Mouse (Mus musculus): Measurements from ENCODE around the gene Nptn.

Gene Nptn

GRCm38 (mm10) chr9:58656824-58657223, 74.8 kb downstream of the Nptn start:
- H3K27me3 ChIP-seq (ENCODE audit: insufficient read depth, low read length): no peaks in the 10 kb centered on the region
- no peaks in the 10 kb centered on the region for H3K9me3 ChIP-seq (ENCODE audit: low read length)
- H3K4me3 ChIP-seq (replicated peaks; ENCODE audit: low read length): no peak overlapping the region
- H3K4me1 ChIP-seq (replicated peaks; ENCODE audit: low read depth, low read length): peaks cover 8% of the 10 kb centered on the region; the same call in 1 of the 2 replicates
- peaks cover 47% of the 10 kb centered on the region for H3K36me3 ChIP-seq (ENCODE audit: insufficient read depth, low read length)
- TF ChIP-seq POU5F1 (IDR thresholded peaks at IDR 0.05; ENCODE audit: borderline replicate concordance, low read length) (no peak), NANOG (IDR thresholded peaks at IDR 0.05; ENCODE audit: borderline replicate concordance, low read length) (no peak), CTCF (conservative IDR thresholded peaks at IDR 0.05; ENCODE audit: low read length) (no peak)

GRCm38 (mm10) chr9:58657735-58658512, 75.9 kb downstream of the Nptn start:
- Histone ChIP-seq H3K36me3 (ENCODE audit: insufficient read depth, low read length) (peaks cover 52% of the 10 kb centered on the region), H3K27me3 (ENCODE audit: insufficient read depth, low read length) (no peaks in the 10 kb centered on the region), H3K4me3 (replicated peaks; ENCODE audit: low read length) (no peak overlapping the region), H3K9me3 (ENCODE audit: low read length) (no peaks in the 10 kb centered on the region), H3K4me1 (replicated peaks; ENCODE audit: low read depth, low read length) (peaks cover 8% of the 10 kb centered on the region; the same call in 1 of the 2 replicates)
- no peak for TF ChIP-seq POU5F1 (IDR thresholded peaks at IDR 0.05; ENCODE audit: borderline replicate concordance, low read length)
- no peak for TF ChIP-seq NANOG (IDR thresholded peaks at IDR 0.05; ENCODE audit: borderline replicate concordance, low read length)
- no peak for TF ChIP-seq CTCF (conservative IDR thresholded peaks at IDR 0.05; ENCODE audit: low read length)

GRCm38 (mm10) chr9:58658596-58659309, 76.7 kb downstream of the Nptn start:
- TF ChIP-seq POU5F1 (IDR thresholded peaks at IDR 0.05; ENCODE audit: borderline replicate concordance, low read length) (no peak), NANOG (IDR thresholded peaks at IDR 0.05; ENCODE audit: borderline replicate concordance, low read length) (no peak), CTCF (conservative IDR thresholded peaks at IDR 0.05; ENCODE audit: low read length) (no peak)
- H3K4me1 ChIP-seq (replicated peaks; ENCODE audit: low read depth, low read length): 0 out of 2 replicates have a peak, but pooled peaks cover 3% of the 10 kb centered on the region
- no peaks in the 10 kb centered on the region for H3K9me3 ChIP-seq (ENCODE audit: low read length)
- peaks cover 53% of the 10 kb centered on the region for H3K36me3 ChIP-seq (ENCODE audit: insufficient read depth, low read length)
- no peak overlapping the region for H3K4me3 ChIP-seq (replicated peaks; ENCODE audit: low read length)
- no peaks in the 10 kb centered on the region for H3K27me3 ChIP-seq (ENCODE audit: insufficient read depth, low read length)

GRCm38 (mm10) chr9:58659331-58659730, 77.3 kb downstream of the Nptn start:
- Histone ChIP-seq H3K4me1 (replicated peaks; ENCODE audit: low read depth, low read length) (0 out of 2 replicates have a peak, but pooled peaks cover 3% of the 10 kb centered on the region), H3K36me3 (ENCODE audit: insufficient read depth, low read length) (peaks cover 51% of the 10 kb centered on the region), H3K9me3 (ENCODE audit: low read length) (no peaks in the 10 kb centered on the region), H3K27me3 (ENCODE audit: insufficient read depth, low read length) (no peaks in the 10 kb centered on the region), H3K4me3 (replicated peaks; ENCODE audit: low read length) (no peak overlapping the region)
- 0 out of 2 replicates have a peak, but pooled peaks have one; percentile 0 for TF ChIP-seq CTCF (conservative IDR thresholded peaks at IDR 0.05; ENCODE audit: low read length)
- TF ChIP-seq NANOG (IDR thresholded peaks at IDR 0.05; ENCODE audit: borderline replicate concordance, low read length): no peak
- no peak for TF ChIP-seq POU5F1 (IDR thresholded peaks at IDR 0.05; ENCODE audit: borderline replicate concordance, low read length)

GRCm38 (mm10) chr9:58659989-58660388, 77.9 kb downstream of the Nptn start:
- TF ChIP-seq POU5F1 (IDR thresholded peaks at IDR 0.05; ENCODE audit: borderline replicate concordance, low read length) (no peak), CTCF (conservative IDR thresholded peaks at IDR 0.05; ENCODE audit: low read length) (no peak), NANOG (IDR thresholded peaks at IDR 0.05; ENCODE audit: borderline replicate concordance, low read length) (no peak)
- Histone ChIP-seq H3K4me3 (replicated peaks; ENCODE audit: low read length) (no peak overlapping the region), H3K4me1 (replicated peaks; ENCODE audit: low read depth, low read length) (peaks cover 3% of the 10 kb centered on the region; the same call in 1 of the 2 replicates), H3K27me3 (ENCODE audit: insufficient read depth, low read length) (no peaks in the 10 kb centered on the region), H3K9me3 (ENCODE audit: low read length) (no peaks in the 10 kb centered on the region), H3K36me3 (ENCODE audit: insufficient read depth, low read length) (peaks cover 48% of the 10 kb centered on the region)

GRCm38 (mm10) chr9:58660673-58661072, 78.6 kb downstream of the Nptn start:
- Histone ChIP-seq H3K27me3 (ENCODE audit: insufficient read depth, low read length) (no peaks in the 10 kb centered on the region), H3K4me1 (replicated peaks; ENCODE audit: low read depth, low read length) (peaks cover 6% of the 10 kb centered on the region), H3K9me3 (ENCODE audit: low read length) (no peaks in the 10 kb centered on the region), H3K4me3 (replicated peaks; ENCODE audit: low read length) (no peak overlapping the region), H3K36me3 (ENCODE audit: insufficient read depth, low read length) (peaks cover 48% of the 10 kb centered on the region)
- TF ChIP-seq POU5F1 (IDR thresholded peaks at IDR 0.05; ENCODE audit: borderline replicate concordance, low read length) (no peak), NANOG (IDR thresholded peaks at IDR 0.05; ENCODE audit: borderline replicate concordance, low read length) (no peak), CTCF (conservative IDR thresholded peaks at IDR 0.05; ENCODE audit: low read length) (no peak)

GRCm38 (mm10) chr9:58662007-58662406, 80.0 kb downstream of the Nptn start:
- Histone ChIP-seq H3K4me1 (replicated peaks; ENCODE audit: low read depth, low read length) (peaks cover 13% of the 10 kb centered on the region), H3K36me3 (ENCODE audit: insufficient read depth, low read length) (peaks cover 45% of the 10 kb centered on the region), H3K4me3 (replicated peaks; ENCODE audit: low read length) (no peak overlapping the region), H3K9me3 (ENCODE audit: low read length) (no peaks in the 10 kb centered on the region), H3K27me3 (ENCODE audit: insufficient read depth, low read length) (no peaks in the 10 kb centered on the region)
- no peak for TF ChIP-seq NANOG (IDR thresholded peaks at IDR 0.05; ENCODE audit: borderline replicate concordance, low read length)
- no peak for TF ChIP-seq POU5F1 (IDR thresholded peaks at IDR 0.05; ENCODE audit: borderline replicate concordance, low read length)
- peak; percentile 18; the same call in 1 of the 2 replicates for TF ChIP-seq CTCF (conservative IDR thresholded peaks at IDR 0.05; ENCODE audit: low read length)

GRCm38 (mm10) chr9:58662791-58663190, 80.8 kb downstream of the Nptn start:
- TF ChIP-seq NANOG (IDR thresholded peaks at IDR 0.05; ENCODE audit: borderline replicate concordance, low read length) (no peak), POU5F1 (IDR thresholded peaks at IDR 0.05; ENCODE audit: borderline replicate concordance, low read length) (no peak), CTCF (conservative IDR thresholded peaks at IDR 0.05; ENCODE audit: low read length) (no peak)
- H3K4me1 ChIP-seq (replicated peaks; ENCODE audit: low read depth, low read length): peaks cover 20% of the 10 kb centered on the region

More at GRCm38 (mm10) chr9:58662791-58663190, 80.8 kb downstream of the Nptn start:
- Histone ChIP-seq H3K27me3 (ENCODE audit: insufficient read depth, low read length) (no peaks in the 10 kb centered on the region), H3K9me3 (ENCODE audit: low read length) (no peaks in the 10 kb centered on the region), H3K4me3 (replicated peaks; ENCODE audit: low read length) (no peak overlapping the region), H3K36me3 (ENCODE audit: insufficient read depth, low read length) (peaks cover 41% of the 10 kb centered on the region)
